ENCODE assay signal across 10 mouse cellular contexts in the genomic region with DNA sequence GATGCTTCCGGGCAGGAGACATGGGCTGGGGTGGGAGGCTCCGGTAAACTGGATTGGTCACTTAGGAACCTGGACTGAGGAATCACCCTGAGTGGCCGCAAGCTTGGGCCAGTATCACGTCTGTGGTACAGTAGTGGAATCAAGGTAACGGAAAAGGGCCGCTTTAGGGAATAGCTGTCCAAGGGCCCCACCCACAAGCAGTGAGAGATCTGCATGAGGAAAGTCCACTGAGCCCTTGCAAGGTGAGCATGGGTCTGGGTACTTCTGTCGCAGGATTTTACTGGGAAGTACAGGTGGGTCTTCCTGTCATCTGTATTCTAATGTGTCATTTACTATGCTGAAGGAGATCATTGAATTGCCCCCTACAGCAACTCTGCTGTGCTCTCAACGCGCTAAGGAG. TPM values are rescaled to one million over a fixed set of nuclear protein-coding genes. Genes with fewer than 3 reads are reported as not detected.
DNase-seq lines count a peak whose midpoint lies in the region; ATAC-seq and TF ChIP-seq lines count a peak whose summit lies in the region.
"Had no signal": no experiment of that assay in that cellular context is flagged by ENCODE, and none has a peak within 500 bp of the region (broad histone marks: within the 10 kb centered on the region; RNA-seq: fewer than 3 reads in every experiment).

No protein-coding gene starts in this region.

- peak overlapping the region; percentile 22 to 59; a peak in 2 of 4 replicates for H3K27ac ChIP-seq in heart, embryonic 14.5 days (replicated peaks in 1 of 2; ENCODE audit: control insufficient read depth in 1 of 2, insufficient read depth in 1 of 2, low read depth in 2 of 2, low read length in 2 of 2)
- H3K27ac ChIP-seq in embryonic facial prominence, embryonic 11.5 days (replicated peaks; ENCODE audit: low read depth, low read length), result no peak overlapping the region
- H3K27ac ChIP-seq in hindbrain, embryonic 16.5 days (ENCODE audit: low read depth, low read length), result no peak overlapping the region
- no peak overlapping the region for H3K27ac ChIP-seq in midbrain, postnatal 0 days (ENCODE audit: low read depth, low read length)

- peak overlapping the region; percentile 79 to 88 for H3K4me3 ChIP-seq in heart, embryonic 14.5 days (ENCODE audit: control insufficient read depth in 1 of 2, insufficient read depth in 1 of 2, low read depth in 1 of 2, low read length in 2 of 2)
- peak overlapping the region; percentile 65 for H3K4me3 ChIP-seq in embryonic facial prominence, embryonic 11.5 days (ENCODE audit: low read depth, low read length)
- peak overlapping the region; percentile 71 for H3K4me3 ChIP-seq in hindbrain, embryonic 16.5 days (ENCODE audit: low read length)
- peak overlapping the region; percentile 57; the same call in 1 of the 2 replicates for H3K4me3 ChIP-seq in midbrain, postnatal 0 days (ENCODE audit: low read depth, low read length)

- peak overlapping the region; percentile 87 for H3K9ac ChIP-seq in heart, embryonic 14.5 days (ENCODE audit: low read length)
- H3K9ac ChIP-seq in embryonic facial prominence, embryonic 11.5 days (replicated peaks; ENCODE audit: low read length), result peak overlapping the region; percentile 71
- no peak overlapping the region for H3K9ac ChIP-seq in hindbrain, embryonic 16.5 days (ENCODE audit: low read depth, low read length)
- H3K9ac ChIP-seq in midbrain, postnatal 0 days (replicated peaks; ENCODE audit: low read length, poor library complexity, severe bottlenecking), result peak overlapping the region; percentile 81; the same call in 1 of the 2 replicates

- peak overlapping the region; percentile 99 for H3K4me2 ChIP-seq in heart, embryonic 14.5 days (ENCODE audit: low read length)
- H3K4me2 ChIP-seq in embryonic facial prominence, embryonic 11.5 days (ENCODE audit: low read depth, low read length), result peak overlapping the region; percentile 98; the same call in 1 of the 2 replicates
- H3K4me2 ChIP-seq in hindbrain, embryonic 16.5 days (ENCODE audit: low read length), result peak overlapping the region; percentile 99
- peak overlapping the region; percentile 100 for H3K4me2 ChIP-seq in midbrain, postnatal 0 days (ENCODE audit: low read depth, low read length, poor library complexity, severe bottlenecking)

- peaks cover 38 to 41% of the 10 kb centered on the region in 2 experiments for H3K4me1 ChIP-seq in heart, embryonic 14.5 days (ENCODE audit: control insufficient read depth in 2 of 2, insufficient read depth in 2 of 2, low read length in 2 of 2)
- no peaks in the 10 kb centered on the region for H3K4me1 ChIP-seq in embryonic facial prominence, embryonic 11.5 days (ENCODE audit: control insufficient read depth, insufficient read depth, low read length)
- H3K4me1 ChIP-seq in hindbrain, embryonic 16.5 days (ENCODE audit: control insufficient read depth, insufficient read depth, low read depth, low read length), result peaks cover 7% of the 10 kb centered on the region
- peaks cover 5% of the 10 kb centered on the region; the same call in 1 of the 2 replicates for H3K4me1 ChIP-seq in midbrain, postnatal 0 days (ENCODE audit: insufficient read depth, low read length)

- TF ChIP-seq CTCF in midbrain, postnatal 0 days (IDR thresholded peaks at IDR 0.05), result no peak

- H3K27me3 ChIP-seq in heart, embryonic 14.5 days (ENCODE audit: control insufficient read depth, insufficient read depth, low read length), result no peaks in the 10 kb centered on the region; the same call in 1 of the 2 replicates
- H3K27me3 ChIP-seq in embryonic facial prominence, embryonic 11.5 days (ENCODE audit: control insufficient read depth, insufficient read depth, low read length), result no peaks in the 10 kb centered on the region
- H3K27me3 ChIP-seq in hindbrain, embryonic 16.5 days (replicated peaks; ENCODE audit: control insufficient read depth, insufficient read depth, low read length), result no peaks in the 10 kb centered on the region; the same call in 1 of the 2 replicates
- H3K27me3 ChIP-seq in midbrain, postnatal 0 days (ENCODE audit: insufficient read depth, low read length), result no peaks in the 10 kb centered on the region

- WGBS in heart, embryonic 14.5 days, result 68% methylated on average over 9 of the region's 9 CpGs
- 70% methylated on average over 9 of the region's 9 CpGs for WGBS in embryonic facial prominence, embryonic 11.5 days
- WGBS in hindbrain, embryonic 16.5 days, result 75% methylated on average over 9 of the region's 9 CpGs
- WGBS in midbrain, postnatal 0 days, result 81% methylated on average over 9 of the region's 9 CpGs

- H3K9me3 ChIP-seq in heart, embryonic 14.5 days (ENCODE audit: control insufficient read depth, low read length), result no peaks in the 10 kb centered on the region
- no peaks in the 10 kb centered on the region for H3K9me3 ChIP-seq in embryonic facial prominence, embryonic 11.5 days (replicated peaks; ENCODE audit: control insufficient read depth, low read length)
- no peaks in the 10 kb centered on the region for H3K9me3 ChIP-seq in hindbrain, embryonic 16.5 days (ENCODE audit: control insufficient read depth, low read length)
- no peaks in the 10 kb centered on the region for H3K9me3 ChIP-seq in midbrain, postnatal 0 days (ENCODE audit: low read length)

- H3K36me3 ChIP-seq in heart, embryonic 14.5 days (ENCODE audit: control insufficient read depth, insufficient read depth, low read length), result no peaks in the 10 kb centered on the region
- no peaks in the 10 kb centered on the region for H3K36me3 ChIP-seq in embryonic facial prominence, embryonic 11.5 days (replicated peaks; ENCODE audit: control insufficient read depth, insufficient read depth, low read depth, low read length)
- no peaks in the 10 kb centered on the region for H3K36me3 ChIP-seq in hindbrain, embryonic 16.5 days (ENCODE audit: control insufficient read depth, insufficient read depth, low read length)
- no peaks in the 10 kb centered on the region for H3K36me3 ChIP-seq in midbrain, postnatal 0 days (ENCODE audit: insufficient read depth, low read length)

- no peak for DNase-seq in heart, adult 8-10 months (ENCODE audit: low spot score)
- no peak for DNase-seq in embryonic facial prominence, embryonic 11.5 days (ENCODE audit: low spot score)
- no peak for DNase-seq in midbrain, postnatal 0 days (ENCODE audit: low spot score)
- no peak for DNase-seq in embryo, embryonic 10.5 days (ENCODE audit: low spot score)
- DNase-seq in cerebellum, adult 11 months, result no peak
- no peak for DNase-seq in layer of hippocampus, adult 18-20 months (ENCODE audit: low spot score in 2 of 2)

- no peak for ATAC-seq in heart, embryonic 14.5 days (ENCODE audit: insufficient number of reproducible peaks, insufficient read depth, low FRiP score, low read depth)
- ATAC-seq in embryonic facial prominence, embryonic 11.5 days (replicated peaks; ENCODE audit: insufficient number of reproducible peaks, low FRiP score, low TSS enrichment, low read depth), result no peak
- 0 out of 2 replicates have a peak, but pooled peaks have one; percentile 7 for ATAC-seq in hindbrain, embryonic 16.5 days
- ATAC-seq in midbrain, postnatal 0 days (ENCODE audit: low FRiP score), result no peak
- ATAC-seq: inflammation-experienced regulatory T-cells, adult 6 months had no signal

RNA-seq across cellular contexts. Expression of a gene that starts 1.8 kb away (rescaled TPM):
- polyA plus RNA-seq in heart, embryonic 14.5 days (2014; fragmentation: Nextera tagmentation; extraction: Ambion mirVana), result 40.3 and 40.6 TPM in 2 replicates
- total RNA-seq in heart, adult 8-10 months (2022), result 10 to 100 TPM; 57.4 to 71.1 (median 64.1) TPM
- 41.5 and 42.8 TPM in 2 replicates for polyA plus RNA-seq in embryonic facial prominence, embryonic 11.5 days (2014; fragmentation: Nextera tagmentation; extraction: Ambion mirVana)
- 12.3 and 15.1 TPM in 2 replicates for polyA plus RNA-seq in hindbrain, embryonic 16.5 days (2015; fragmentation: Nextera tagmentation; extraction: Ambion mirVana)
- 8.9 and 16.4 TPM in 2 replicates for total RNA-seq in midbrain, postnatal 0 days (2014; rRNA removed)
- 8.6 and 8.7 TPM in 2 replicates for polyA plus RNA-seq in midbrain, postnatal 0 days (2015; fragmentation: Nextera tagmentation; extraction: Ambion mirVana)
- 10 to 100 TPM; 26.9 to 30.7 TPM for total RNA-seq in layer of hippocampus, adult 18-20 months (2021)
- total RNA-seq: neutrophil, adult 5-6 weeks had no signal
- polyA plus RNA-seq: inflammation-experienced regulatory T-cells, adult 6 months had no signal

RNA-seq across cellular contexts. Expression of a gene that starts 32.9 kb away (rescaled TPM):
- polyA plus RNA-seq in heart, embryonic 14.5 days (2014; fragmentation: Nextera tagmentation; extraction: Ambion mirVana), result 11.5 and 14.6 TPM in 2 replicates
- 10 to 100 TPM; 29.1 to 39.9 (median 35.2) TPM for total RNA-seq in heart, adult 8-10 months (2022)
- polyA plus RNA-seq in embryonic facial prominence, embryonic 11.5 days (2014; fragmentation: Nextera tagmentation; extraction: Ambion mirVana), result 120 and 127 TPM in 2 replicates
- polyA plus RNA-seq in hindbrain, embryonic 16.5 days (2015; fragmentation: Nextera tagmentation; extraction: Ambion mirVana), result 37.4 and 38.4 TPM in 2 replicates
- 19.5 and 31.7 TPM in 2 replicates for total RNA-seq in midbrain, postnatal 0 days (2014; rRNA removed)
- polyA plus RNA-seq in midbrain, postnatal 0 days (2015; fragmentation: Nextera tagmentation; extraction: Ambion mirVana), result 32.8 and 35.1 TPM in 2 replicates
- total RNA-seq in layer of hippocampus, adult 18-20 months (2021), result 10 to 100 TPM; 14.8 to 15.4 TPM

Comparison
In these comparisons a context has a peak if more than half of its experiments do, and no peak if none do; other contexts are left out.
1. H3K27ac ChIP-seq: peak in heart, embryonic 14.5 days (2 of 2); none in embryonic facial prominence, embryonic 11.5 days (single experiment), hindbrain, embryonic 16.5 days (single experiment) and midbrain, postnatal 0 days (single experiment).
2. Peak in every context shown above with its lines, with median percentiles within 50 percentile points of each other: H3K4me2 ChIP-seq and H3K4me3 ChIP-seq.